Mouse (Mus musculus): ENCODE results near the gene Rps12-ps3. TPM values are rescaled to one million over a fixed set of nuclear protein-coding genes. Genes with fewer than 3 reads are reported as not detected.
A peak's percentile ranks its signal among the peaks of the same experiment; 100 is the strongest.

Rps12-ps3 gene
- polyA plus RNA-seq, 1 experiment from 2014 or later = 10.3 TPM

DNA sequence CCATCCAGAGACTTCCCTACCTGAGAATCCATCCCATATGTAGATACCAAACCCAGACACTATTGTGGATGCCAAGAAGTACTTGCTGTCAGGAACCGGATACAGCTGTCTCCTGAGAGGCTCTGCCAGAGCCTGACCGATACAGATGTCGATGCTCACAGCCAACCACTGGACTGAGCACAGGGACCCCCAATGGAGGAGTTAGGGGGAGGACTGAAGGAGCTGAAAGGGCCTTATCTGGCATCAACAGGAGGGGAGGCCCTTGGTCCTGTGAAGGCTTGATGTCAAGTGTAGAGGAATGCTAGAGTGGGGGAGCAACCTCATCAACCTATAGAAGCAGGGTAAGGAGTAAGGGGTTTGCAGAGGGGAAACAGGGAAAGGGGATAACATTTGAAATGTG, 30.7 kb downstream of the Rps12-ps3 start:
- Histone ChIP-seq H3K27ac (no peak overlapping the region), H3K9ac (no peak overlapping the region), H3K4me1 (no peaks in the 10 kb centered on the region), H3K36me3 (no peaks in the 10 kb centered on the region), H3K4me2 (no peak overlapping the region), H3K27me3 (no peaks in the 10 kb centered on the region), H3K9me3 (replicated peaks) (no peaks in the 10 kb centered on the region; the same call in 1 of the 2 replicates), H3K4me3 (replicated peaks) (no peak overlapping the region)
- WGBS = 66% methylated on average over 3 of the region's 3 CpGs
- ATAC-seq (replicated peaks; ENCODE audit: low FRiP score) = no peak

DNA sequence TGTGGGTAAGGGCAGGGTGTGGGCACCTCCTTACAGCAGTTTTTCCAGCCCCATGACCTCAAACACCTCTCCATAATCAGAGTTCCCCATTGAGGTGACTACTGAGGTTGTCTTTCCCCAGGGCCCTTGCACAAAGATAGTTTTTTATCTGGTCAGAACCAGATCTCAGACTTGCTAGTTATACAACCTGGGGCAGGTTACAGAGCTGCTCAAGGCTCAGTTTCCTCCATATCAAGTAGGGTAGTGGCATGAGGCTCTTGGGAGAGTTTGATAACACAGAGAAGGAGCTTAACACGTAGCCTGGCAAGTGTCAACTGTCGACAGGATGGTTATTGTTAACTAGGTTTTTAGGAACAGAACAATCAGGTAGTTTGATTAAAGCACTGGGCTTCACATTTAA, 32.8 kb downstream of the Rps12-ps3 start:
- H3K9me3 ChIP-seq (replicated peaks) = no peaks in the 10 kb centered on the region
- H3K9ac ChIP-seq = no peak overlapping the region
- no peaks in the 10 kb centered on the region for H3K36me3 ChIP-seq
- no peaks in the 10 kb centered on the region for H3K27me3 ChIP-seq
- H3K4me3 ChIP-seq (replicated peaks) = no peak overlapping the region
- no peak overlapping the region for H3K4me2 ChIP-seq
- H3K4me1 ChIP-seq = no peaks in the 10 kb centered on the region
- no peak for ATAC-seq (replicated peaks; ENCODE audit: low FRiP score)
- no peak overlapping the region for H3K27ac ChIP-seq
- 61% methylated on average over 2 of the region's 2 CpGs for WGBS

DNA sequence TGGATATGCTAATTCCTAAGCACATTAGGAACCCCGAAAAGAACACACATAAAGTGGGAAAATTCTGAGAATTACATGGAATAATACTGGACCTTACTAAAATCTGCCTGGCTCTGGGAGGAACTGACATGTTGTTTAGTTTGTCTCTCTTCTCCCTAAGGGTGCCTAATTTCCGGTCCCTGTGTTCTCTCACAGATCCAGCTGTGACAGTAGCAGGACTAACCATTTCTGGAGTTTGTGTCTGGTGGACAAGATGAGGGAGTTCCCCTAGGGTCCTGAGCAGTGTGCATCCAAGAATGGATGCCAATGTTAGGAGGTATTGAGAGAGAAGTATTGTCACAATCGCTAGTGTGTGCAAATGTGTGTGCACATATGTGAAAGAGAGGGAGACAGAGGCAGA, 34.3 kb downstream of the Rps12-ps3 start:
- Histone ChIP-seq H3K27me3 (no peaks in the 10 kb centered on the region), H3K4me3 (replicated peaks) (no peak overlapping the region), H3K4me2 (no peak overlapping the region), H3K9me3 (replicated peaks) (no peaks in the 10 kb centered on the region), H3K9ac (no peak overlapping the region), H3K27ac (no peak overlapping the region), H3K36me3 (no peaks in the 10 kb centered on the region), H3K4me1 (no peaks in the 10 kb centered on the region)
- no peak for ATAC-seq (replicated peaks; ENCODE audit: low FRiP score)
- WGBS = 76% methylated on average over 3 of the region's 3 CpGs

DNA sequence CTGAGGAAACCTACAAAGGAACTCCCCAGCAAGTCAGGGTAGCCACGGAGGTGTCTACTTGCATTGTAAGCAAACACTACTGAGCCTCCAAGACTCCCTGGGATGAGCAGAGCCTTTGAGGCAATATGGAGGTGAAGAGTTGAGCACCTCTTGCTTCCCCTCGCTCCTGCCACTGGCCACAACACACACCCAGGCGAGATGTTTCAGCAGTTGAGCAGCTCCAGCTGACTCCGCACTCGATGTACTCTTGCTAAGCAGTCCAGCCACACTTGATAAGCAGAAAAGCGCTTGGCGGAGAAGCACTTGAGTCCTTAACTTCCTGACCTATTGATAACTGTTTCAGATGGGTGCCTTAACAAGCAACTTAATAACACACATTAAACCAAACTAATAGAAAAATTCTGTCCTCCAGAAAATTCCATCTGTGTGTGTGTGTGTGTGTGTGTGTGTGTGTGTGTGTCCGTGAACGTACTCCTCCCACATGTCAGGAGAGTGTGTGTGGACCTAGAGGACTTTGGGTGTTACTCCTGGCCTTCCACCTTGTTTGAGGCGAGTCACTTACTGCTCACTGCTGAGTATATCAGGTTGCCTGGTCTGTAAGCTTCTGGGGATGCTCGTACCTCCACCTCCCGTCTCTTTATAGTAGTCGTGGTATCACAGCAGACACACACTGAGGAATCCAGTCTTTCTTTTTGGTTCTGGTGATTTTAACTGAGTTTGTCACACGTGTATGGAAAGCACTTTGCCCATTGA, 34.9 kb downstream of the Rps12-ps3 start:
- Histone ChIP-seq H3K4me1 (no peaks in the 10 kb centered on the region), H3K27me3 (no peaks in the 10 kb centered on the region), H3K9me3 (replicated peaks) (no peaks in the 10 kb centered on the region), H3K36me3 (no peaks in the 10 kb centered on the region), H3K4me2 (no peak overlapping the region), H3K9ac (no peak overlapping the region), H3K27ac (no peak overlapping the region), H3K4me3 (replicated peaks) (no peak overlapping the region)
- WGBS = 63% methylated on average over 14 of the region's 14 CpGs
- ATAC-seq (replicated peaks; ENCODE audit: low FRiP score) = no peak

DNA sequence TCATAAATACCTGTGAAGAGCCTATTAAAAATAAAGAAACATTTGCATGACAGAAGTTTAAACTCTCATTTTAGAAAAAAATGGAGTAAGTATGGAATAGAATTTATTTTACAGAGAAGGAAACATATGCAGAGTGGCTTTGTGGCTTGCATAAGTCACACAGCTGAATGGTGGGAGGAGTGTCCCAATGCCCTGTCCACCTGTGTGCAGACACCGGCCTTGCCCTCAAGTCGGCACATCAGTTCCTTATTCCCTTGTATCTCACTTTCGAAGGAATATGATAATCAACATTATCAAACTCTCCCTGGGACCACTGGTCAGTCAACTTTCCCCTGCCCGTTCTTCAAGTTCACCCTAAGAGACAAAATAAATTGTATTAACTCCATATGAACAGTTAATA, 35.8 kb downstream of the Rps12-ps3 start:
- no peak for ATAC-seq (replicated peaks; ENCODE audit: low FRiP score)
- WGBS = 85% methylated on average over 4 of the region's 4 CpGs
- no peak overlapping the region for H3K9ac ChIP-seq
- no peaks in the 10 kb centered on the region for H3K4me1 ChIP-seq
- no peaks in the 10 kb centered on the region for H3K36me3 ChIP-seq
- no peak overlapping the region for H3K4me2 ChIP-seq
- H3K9me3 ChIP-seq (replicated peaks) = no peaks in the 10 kb centered on the region
- no peaks in the 10 kb centered on the region for H3K27me3 ChIP-seq
- no peak overlapping the region for H3K4me3 ChIP-seq (replicated peaks)
- no peak overlapping the region for H3K27ac ChIP-seq

DNA sequence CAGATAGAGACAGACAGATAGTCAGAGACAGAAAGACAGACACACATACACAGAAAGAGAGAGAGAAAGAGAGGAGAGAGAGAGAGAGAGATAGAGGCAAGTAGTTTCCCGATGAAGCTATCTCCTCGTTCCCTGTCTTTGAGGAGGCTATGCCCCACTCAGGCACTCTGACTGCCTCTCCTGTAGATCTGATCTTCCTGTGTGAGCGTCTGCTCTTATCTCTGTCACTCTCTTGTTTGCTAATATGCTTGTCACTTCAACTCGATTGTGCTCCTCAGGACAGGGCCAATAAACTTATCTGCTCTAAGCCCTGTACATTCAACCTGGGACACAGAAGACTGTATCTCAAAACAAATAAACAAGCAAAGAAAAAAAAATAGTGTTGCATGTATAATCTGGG, 37.1 kb downstream of the Rps12-ps3 start:
- no peak overlapping the region for H3K27ac ChIP-seq
- WGBS = 72% methylated on average over 4 of the region's 4 CpGs
- H3K4me1 ChIP-seq = no peaks in the 10 kb centered on the region
- no peaks in the 10 kb centered on the region for H3K9me3 ChIP-seq (replicated peaks)
- no peak overlapping the region for H3K4me3 ChIP-seq (replicated peaks)
- no peak; the same call in 1 of the 2 replicates for ATAC-seq (replicated peaks; ENCODE audit: low FRiP score)
- no peaks in the 10 kb centered on the region for H3K27me3 ChIP-seq
- H3K9ac ChIP-seq = no peak overlapping the region
- H3K36me3 ChIP-seq = no peaks in the 10 kb centered on the region
- H3K4me2 ChIP-seq = no peak overlapping the region

DNA sequence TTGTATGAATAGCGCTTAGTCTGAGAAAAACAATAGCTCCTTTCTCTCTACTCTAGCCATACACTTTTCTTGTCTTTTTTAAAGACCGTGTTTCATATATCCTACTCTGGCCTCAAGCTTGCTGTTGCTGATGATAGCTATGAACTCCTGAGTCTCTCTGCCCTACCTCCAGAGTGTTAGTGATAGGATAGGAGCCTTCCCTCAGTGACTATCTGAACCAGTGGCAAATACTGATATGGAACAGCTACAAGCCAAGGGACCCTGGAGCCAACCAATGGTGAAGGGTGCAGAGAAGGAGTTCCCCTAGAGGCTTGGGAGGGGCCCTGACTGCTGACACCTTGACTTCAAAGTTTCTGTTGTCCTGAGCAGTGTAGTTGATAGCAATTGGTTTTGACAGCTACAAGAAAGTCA, 38.4 kb downstream of the Rps12-ps3 start:
- H3K9ac ChIP-seq = no peak overlapping the region
- ATAC-seq (replicated peaks; ENCODE audit: low FRiP score) = peak; percentile 79
- no peaks in the 10 kb centered on the region for H3K36me3 ChIP-seq
- no peaks in the 10 kb centered on the region for H3K9me3 ChIP-seq (replicated peaks)
- H3K4me1 ChIP-seq = no peaks in the 10 kb centered on the region
- no peak overlapping the region for H3K4me3 ChIP-seq (replicated peaks)
- no peaks in the 10 kb centered on the region for H3K27me3 ChIP-seq
- no peak overlapping the region for H3K27ac ChIP-seq
- H3K4me2 ChIP-seq = no peak overlapping the region
- 72% methylated on average over 2 of the region's 2 CpGs for WGBS

DNA sequence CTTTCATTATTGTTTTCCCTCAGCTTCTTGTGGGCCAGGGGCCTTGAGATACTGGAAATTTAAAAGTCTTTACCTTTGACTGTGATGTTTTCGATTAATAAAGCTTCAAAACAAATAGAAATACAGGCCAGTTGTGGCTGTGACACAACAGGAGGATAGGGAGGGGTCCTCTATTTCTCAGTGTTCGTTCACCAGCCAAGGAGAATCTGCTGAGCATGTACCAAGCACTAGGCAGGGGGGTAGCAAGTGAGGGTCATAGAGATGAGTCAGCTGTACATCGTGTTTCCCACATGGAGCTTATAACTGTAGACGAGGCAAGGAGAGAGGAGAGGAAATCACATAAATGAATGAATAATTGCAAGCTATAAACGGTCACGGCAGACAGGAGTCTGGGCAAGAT, 40.6 kb downstream of the Rps12-ps3 start:
- Histone ChIP-seq H3K4me3 (replicated peaks) (no peak overlapping the region), H3K9ac (no peak overlapping the region), H3K4me2 (no peak overlapping the region), H3K27ac (no peak overlapping the region), H3K36me3 (no peaks in the 10 kb centered on the region), H3K9me3 (replicated peaks) (no peaks in the 10 kb centered on the region), H3K27me3 (no peaks in the 10 kb centered on the region), H3K4me1 (no peaks in the 10 kb centered on the region)
- 65% methylated on average over 6 of the region's 6 CpGs for WGBS
- ATAC-seq (replicated peaks; ENCODE audit: low FRiP score) = no peak

DNA sequence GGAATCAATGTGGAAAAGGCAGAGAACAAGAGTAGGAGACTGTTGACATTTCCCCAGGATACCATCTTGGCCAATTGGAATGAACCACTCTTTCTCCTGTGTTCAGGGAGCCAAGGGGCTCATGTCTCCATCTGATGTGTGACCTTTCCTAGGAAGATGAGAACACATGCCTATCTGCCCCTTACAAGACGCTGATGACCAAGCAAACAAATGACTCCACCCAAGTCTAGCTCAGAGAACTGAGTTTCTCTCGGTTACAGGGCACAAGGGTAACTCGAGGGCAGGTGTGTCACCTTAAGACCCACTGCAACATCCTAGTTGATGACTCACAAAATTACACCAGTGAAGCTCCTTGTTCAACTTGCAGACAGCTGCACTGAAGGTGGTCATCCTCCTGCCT, 41.6 kb downstream of the Rps12-ps3 start:
- H3K36me3 ChIP-seq = no peaks in the 10 kb centered on the region
- ATAC-seq (replicated peaks; ENCODE audit: low FRiP score) = no peak
- 86% methylated on average over 3 of the region's 3 CpGs for WGBS
- no peak overlapping the region for H3K4me2 ChIP-seq
- no peak overlapping the region for H3K4me3 ChIP-seq (replicated peaks)
- no peak overlapping the region for H3K27ac ChIP-seq
- no peaks in the 10 kb centered on the region for H3K4me1 ChIP-seq
- H3K9me3 ChIP-seq (replicated peaks) = no peaks in the 10 kb centered on the region
- H3K27me3 ChIP-seq = no peaks in the 10 kb centered on the region
- H3K9ac ChIP-seq = no peak overlapping the region

DNA sequence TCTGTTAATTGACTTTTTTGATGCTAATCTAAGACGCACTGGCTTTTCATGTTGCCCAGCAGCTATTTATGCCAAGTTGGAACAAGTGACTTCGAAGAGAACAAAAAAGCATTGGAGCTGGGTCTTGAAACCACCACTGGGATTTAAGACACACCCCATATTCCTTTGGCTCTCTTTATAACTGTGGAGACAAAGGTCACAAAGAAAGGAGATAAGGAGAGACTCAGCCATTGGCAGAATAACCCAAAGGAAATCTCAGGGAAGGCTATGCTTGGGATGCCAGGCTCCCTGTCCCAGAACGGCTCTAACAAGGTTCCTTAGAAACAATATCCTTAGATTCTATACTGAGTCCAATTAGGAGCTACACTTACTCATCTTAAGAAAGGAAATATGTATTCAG, 44.6 kb downstream of the Rps12-ps3 start:
- no peak overlapping the region for H3K4me3 ChIP-seq (replicated peaks)
- no peaks in the 10 kb centered on the region for H3K9me3 ChIP-seq (replicated peaks)
- no peak overlapping the region for H3K4me2 ChIP-seq
- 73% methylated on average over 3 of the region's 3 CpGs for WGBS
- H3K4me1 ChIP-seq = no peaks in the 10 kb centered on the region
- no peaks in the 10 kb centered on the region for H3K27me3 ChIP-seq
- H3K27ac ChIP-seq = no peak overlapping the region
- no peaks in the 10 kb centered on the region for H3K36me3 ChIP-seq
- no peak overlapping the region for H3K9ac ChIP-seq
- ATAC-seq (replicated peaks; ENCODE audit: low FRiP score) = no peak

DNA sequence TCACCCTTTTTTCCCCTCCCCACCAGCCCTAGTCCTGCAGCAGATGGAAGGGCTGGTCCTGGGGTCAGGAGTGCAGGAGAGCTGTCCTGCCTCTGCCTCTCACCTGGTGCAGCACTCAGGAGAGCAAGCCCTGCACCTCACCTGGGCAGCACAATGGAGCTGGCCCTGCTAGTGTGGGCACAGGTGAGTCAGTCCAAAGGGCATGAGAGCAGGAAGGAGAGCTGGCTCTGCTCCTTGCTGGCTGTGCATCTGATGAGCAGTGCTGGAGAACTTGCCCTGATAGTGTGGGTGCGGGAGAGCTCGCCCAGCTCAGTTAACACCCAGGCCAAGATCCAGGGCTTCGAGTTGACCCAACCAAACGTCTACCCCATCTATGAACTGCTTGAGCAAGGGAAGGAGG, 45.8 kb downstream of the Rps12-ps3 start:
- Histone ChIP-seq H3K4me1 (no peaks in the 10 kb centered on the region), H3K9me3 (replicated peaks) (no peaks in the 10 kb centered on the region), H3K27ac (no peak overlapping the region), H3K27me3 (no peaks in the 10 kb centered on the region), H3K9ac (no peak overlapping the region), H3K4me3 (replicated peaks) (no peak overlapping the region), H3K4me2 (no peak overlapping the region), H3K36me3 (no peaks in the 10 kb centered on the region)
- ATAC-seq (replicated peaks; ENCODE audit: low FRiP score) = no peak
- WGBS = 79% methylated on average over 4 of the region's 4 CpGs

DNA sequence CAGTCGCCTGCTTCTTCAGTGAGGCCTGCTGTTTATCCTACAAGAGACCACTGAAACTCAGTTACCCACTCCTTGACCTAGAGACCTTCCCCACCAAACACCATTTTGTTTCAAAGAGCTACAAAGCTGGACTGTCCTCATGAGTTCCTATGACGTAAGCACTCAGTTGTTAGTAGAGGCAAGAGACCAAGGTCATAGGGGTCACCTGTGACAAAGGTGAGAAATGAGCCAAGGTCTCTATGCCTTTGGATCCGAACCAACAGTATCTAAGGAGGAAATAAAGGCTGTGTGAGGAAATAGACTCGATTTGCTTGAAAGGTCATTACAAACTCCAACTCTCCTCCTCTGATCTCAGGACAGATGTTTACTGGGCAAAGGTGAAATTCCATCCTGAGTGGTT, 48.9 kb downstream of the Rps12-ps3 start:
- Histone ChIP-seq H3K9me3 (replicated peaks) (no peaks in the 10 kb centered on the region), H3K4me2 (no peak overlapping the region), H3K27ac (no peak overlapping the region), H3K9ac (no peak overlapping the region), H3K27me3 (no peaks in the 10 kb centered on the region), H3K36me3 (no peaks in the 10 kb centered on the region), H3K4me3 (replicated peaks) (no peak overlapping the region), H3K4me1 (no peaks in the 10 kb centered on the region)
- ATAC-seq (replicated peaks; ENCODE audit: low FRiP score) = no peak
- 81% methylated on average over 4 of the region's 4 CpGs for WGBS

Measured in kidney, embryonic 15.5 days (tissue).